Mouse (Mus musculus) duodenum, adult 2 months (tissue): Measurements from ENCODE around the gene Timm8a2. TPM values are rescaled to one million over a fixed set of nuclear protein-coding genes. Genes with fewer than 3 reads are reported as not detected.

Experiments
- polyA plus RNA-seq: library from polyadenylated mRNA; depleted of rRNA; stranded (reverse); fragments of >200 nt; gene quantifications from 2 replicates; pipeline ENCODE4 v1.2.3, GENCODE M21; 2012; ENCODE audit warnings: low replicate concordance; rRNA removed

Timm8a2 gene
- polyA plus RNA-seq = 0.32 TPM in 1 of 2 replicates, not detected in the other

DNA sequence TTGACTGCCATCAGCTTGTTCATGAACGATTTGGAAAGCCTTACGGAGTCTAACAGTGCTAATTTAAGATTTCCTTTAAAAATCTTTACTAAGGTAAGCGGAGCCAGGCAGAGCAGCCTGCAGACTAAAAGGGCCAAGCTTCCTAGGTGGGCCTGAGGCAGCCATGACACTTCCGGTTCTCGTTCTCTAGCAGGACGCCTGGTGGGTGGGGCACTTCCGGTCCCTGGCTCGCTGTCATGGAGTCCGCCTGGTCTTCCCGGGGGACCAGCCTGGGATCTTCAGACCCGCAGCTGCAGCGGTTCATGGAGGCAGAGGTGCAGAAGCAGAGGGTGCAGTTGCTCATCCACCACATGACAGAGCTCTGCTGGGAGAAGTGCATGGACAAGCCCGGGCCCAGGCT lies at the start of gene Timm8a2:
TSS of gene Timm8a2 (plus strand) at position 224 of the 400 bp plus-strand sequence.

Other genes starting within 250 kb of the Timm8a2 start
- gene Dock9, start 236.8 kb upstream of the Timm8a2 start, polyA plus RNA-seq = 2.1 and 6.9 TPM in 2 replicates
- gene Ubac2, start 156.1 kb upstream of the Timm8a2 start, polyA plus RNA-seq = 59.3 and 69.0 TPM in 2 replicates
- gene Gpr18, start 118.9 kb upstream of the Timm8a2 start, polyA plus RNA-seq = 2.4 and 6.6 TPM in 2 replicates
- gene Gpr183, start 69.5 kb upstream of the Timm8a2 start, polyA plus RNA-seq = 0.23 and 0.63 TPM in 2 replicates
- gene Tm9sf2, start 72.4 kb downstream of the Timm8a2 start, polyA plus RNA-seq = 386 and 1,295 TPM in 2 replicates
- gene Clybl, start 147.0 kb downstream of the Timm8a2 start, polyA plus RNA-seq = 2.3 and 2.4 TPM in 2 replicates